Mouse (Mus musculus): ENCODE measurements at regions not wholly inside any gene's neighbourhood (a gene's known extent, or its start where the extent isn't known, plus 50 kb on each side); places are given as distances from the start of the nearest gene placed in this dataset.

- H3K4me2 ChIP-seq (ENCODE audit: low read depth, low read length): no peak overlapping the region
- no peak for ATAC-seq (replicated peaks; ENCODE audit: insufficient number of reproducible peaks, low FRiP score, low TSS enrichment, low read depth)
- H3K4me3 ChIP-seq (ENCODE audit: low read depth, low read length): no peak overlapping the region
- no peaks in the 10 kb centered on the region for H3K27me3 ChIP-seq (ENCODE audit: control insufficient read depth, insufficient read depth, low read length)
- no peaks in the 10 kb centered on the region for H3K4me1 ChIP-seq (ENCODE audit: control insufficient read depth, insufficient read depth, low read length)
- 79% methylated on average over 6 of the region's 6 CpGs for WGBS
- no peak overlapping the region for H3K27ac ChIP-seq (replicated peaks; ENCODE audit: low read depth, low read length)
- DNase-seq (ENCODE audit: low spot score): no peak
- H3K9me3 ChIP-seq (replicated peaks; ENCODE audit: control insufficient read depth, low read length): no peaks in the 10 kb centered on the region
- H3K36me3 ChIP-seq (replicated peaks; ENCODE audit: control insufficient read depth, insufficient read depth, low read depth, low read length): no peaks in the 10 kb centered on the region
- H3K9ac ChIP-seq (replicated peaks; ENCODE audit: low read length): no peak overlapping the region
Measured at GRCm38 (mm10) chr7:135791953-135792690, 76.0 kb upstream of the Mki67 start.

GRCm38 (mm10) chr7:135792918-135793317, 76.8 kb upstream of the Mki67 start:
- ATAC-seq (replicated peaks; ENCODE audit: insufficient number of reproducible peaks, low FRiP score, low TSS enrichment, low read depth): no peak
- 34% methylated on average over 8 of the region's 8 CpGs for WGBS
- no peaks in the 10 kb centered on the region for H3K36me3 ChIP-seq (replicated peaks; ENCODE audit: control insufficient read depth, insufficient read depth, low read depth, low read length)

GRCm38 (mm10) chr7:135794238-135794637, 78.1 kb upstream of the Mki67 start:
- no peaks in the 10 kb centered on the region for H3K9me3 ChIP-seq (replicated peaks; ENCODE audit: control insufficient read depth, low read length)
- no peak overlapping the region for H3K4me2 ChIP-seq (ENCODE audit: low read depth, low read length)
- DNase-seq (ENCODE audit: low spot score) (no peak), ATAC-seq (replicated peaks; ENCODE audit: insufficient number of reproducible peaks, low FRiP score, low TSS enrichment, low read depth) (no peak)
- no peaks in the 10 kb centered on the region for H3K4me1 ChIP-seq (ENCODE audit: control insufficient read depth, insufficient read depth, low read length)
- no peak overlapping the region for H3K9ac ChIP-seq (replicated peaks; ENCODE audit: low read length)
- H3K36me3 ChIP-seq (replicated peaks; ENCODE audit: control insufficient read depth, insufficient read depth, low read depth, low read length): no peaks in the 10 kb centered on the region
- 42% methylated on average over 7 of the region's 7 CpGs for WGBS
- no peaks in the 10 kb centered on the region for H3K27me3 ChIP-seq (ENCODE audit: control insufficient read depth, insufficient read depth, low read length)
- H3K4me3 ChIP-seq (ENCODE audit: low read depth, low read length): no peak overlapping the region
- H3K27ac ChIP-seq (replicated peaks; ENCODE audit: low read depth, low read length): no peak overlapping the region

More at GRCm38 (mm10) chr7:135792918-135793317, 76.8 kb upstream of the Mki67 start:
- Histone ChIP-seq H3K27ac (replicated peaks; ENCODE audit: low read depth, low read length) (no peak overlapping the region), H3K9ac (replicated peaks; ENCODE audit: low read length) (no peak overlapping the region), H3K9me3 (replicated peaks; ENCODE audit: control insufficient read depth, low read length) (no peaks in the 10 kb centered on the region), H3K27me3 (ENCODE audit: control insufficient read depth, insufficient read depth, low read length) (no peaks in the 10 kb centered on the region), H3K4me3 (ENCODE audit: low read depth, low read length) (no peak overlapping the region), H3K4me2 (ENCODE audit: low read depth, low read length) (no peak overlapping the region), H3K4me1 (ENCODE audit: control insufficient read depth, insufficient read depth, low read length) (no peaks in the 10 kb centered on the region)
- peak; percentile 67 for DNase-seq (ENCODE audit: low spot score)

GRCm38 (mm10) chr7:135794679-135795078, 78.5 kb upstream of the Mki67 start:
- Histone ChIP-seq H3K4me3 (ENCODE audit: low read depth, low read length) (no peak overlapping the region), H3K27ac (replicated peaks; ENCODE audit: low read depth, low read length) (no peak overlapping the region), H3K4me2 (ENCODE audit: low read depth, low read length) (no peak overlapping the region), H3K4me1 (ENCODE audit: control insufficient read depth, insufficient read depth, low read length) (no peaks in the 10 kb centered on the region), H3K36me3 (replicated peaks; ENCODE audit: control insufficient read depth, insufficient read depth, low read depth, low read length) (no peaks in the 10 kb centered on the region), H3K27me3 (ENCODE audit: control insufficient read depth, insufficient read depth, low read length) (no peaks in the 10 kb centered on the region), H3K9me3 (replicated peaks; ENCODE audit: control insufficient read depth, low read length) (no peaks in the 10 kb centered on the region), H3K9ac (replicated peaks; ENCODE audit: low read length) (no peak overlapping the region)
- DNase-seq (ENCODE audit: low spot score) (no peak), ATAC-seq (replicated peaks; ENCODE audit: insufficient number of reproducible peaks, low FRiP score, low TSS enrichment, low read depth) (no peak)
- 44% methylated on average over 2 of the region's 2 CpGs for WGBS

GRCm38 (mm10) chr7:135798441-135798840, 82.3 kb upstream of the Mki67 start:
- H3K27me3 ChIP-seq (ENCODE audit: control insufficient read depth, insufficient read depth, low read length): no peaks in the 10 kb centered on the region
- no peaks in the 10 kb centered on the region for H3K9me3 ChIP-seq (replicated peaks; ENCODE audit: control insufficient read depth, low read length)
- ATAC-seq (replicated peaks; ENCODE audit: insufficient number of reproducible peaks, low FRiP score, low TSS enrichment, low read depth) (no peak), DNase-seq (ENCODE audit: low spot score) (no peak)
- H3K4me2 ChIP-seq (ENCODE audit: low read depth, low read length): no peak overlapping the region
- no peak overlapping the region for H3K9ac ChIP-seq (replicated peaks; ENCODE audit: low read length)
- WGBS: 67% methylated on average over 2 of the region's 2 CpGs
- H3K4me1 ChIP-seq (ENCODE audit: control insufficient read depth, insufficient read depth, low read length): no peaks in the 10 kb centered on the region
- no peak overlapping the region for H3K4me3 ChIP-seq (ENCODE audit: low read depth, low read length)
- H3K27ac ChIP-seq (replicated peaks; ENCODE audit: low read depth, low read length): no peak overlapping the region
- H3K36me3 ChIP-seq (replicated peaks; ENCODE audit: control insufficient read depth, insufficient read depth, low read depth, low read length): no peaks in the 10 kb centered on the region

GRCm38 (mm10) chr7:135802598-135803121, 86.5 kb upstream of the Mki67 start:
- no peaks in the 10 kb centered on the region for H3K4me1 ChIP-seq (ENCODE audit: control insufficient read depth, insufficient read depth, low read length)
- H3K36me3 ChIP-seq (replicated peaks; ENCODE audit: control insufficient read depth, insufficient read depth, low read depth, low read length): no peaks in the 10 kb centered on the region
- no peaks in the 10 kb centered on the region for H3K9me3 ChIP-seq (replicated peaks; ENCODE audit: control insufficient read depth, low read length)
- H3K9ac ChIP-seq (replicated peaks; ENCODE audit: low read length): no peak overlapping the region
- 85% methylated on average over 15 of the region's 15 CpGs for WGBS
- DNase-seq (ENCODE audit: low spot score): no peak
- no peak overlapping the region for H3K27ac ChIP-seq (replicated peaks; ENCODE audit: low read depth, low read length)
- ATAC-seq (replicated peaks; ENCODE audit: insufficient number of reproducible peaks, low FRiP score, low TSS enrichment, low read depth): no peak
- no peak overlapping the region for H3K4me3 ChIP-seq (ENCODE audit: low read depth, low read length)
- H3K27me3 ChIP-seq (ENCODE audit: control insufficient read depth, insufficient read depth, low read length): no peaks in the 10 kb centered on the region
- no peak overlapping the region for H3K4me2 ChIP-seq (ENCODE audit: low read depth, low read length)

- no peaks in the 10 kb centered on the region for H3K4me1 ChIP-seq (ENCODE audit: control insufficient read depth, insufficient read depth, low read length)
- 48% methylated on average over 7 of the region's 7 CpGs for WGBS
- no peaks in the 10 kb centered on the region for H3K27me3 ChIP-seq (ENCODE audit: control insufficient read depth, insufficient read depth, low read length)
- H3K9ac ChIP-seq (replicated peaks; ENCODE audit: low read length): no peak overlapping the region
- ATAC-seq (replicated peaks; ENCODE audit: insufficient number of reproducible peaks, low FRiP score, low TSS enrichment, low read depth): no peak
- H3K4me2 ChIP-seq (ENCODE audit: low read depth, low read length): no peak overlapping the region
- no peaks in the 10 kb centered on the region for H3K9me3 ChIP-seq (replicated peaks; ENCODE audit: control insufficient read depth, low read length)
- no peak for DNase-seq (ENCODE audit: low spot score)
- H3K36me3 ChIP-seq (replicated peaks; ENCODE audit: control insufficient read depth, insufficient read depth, low read depth, low read length): no peaks in the 10 kb centered on the region
- H3K4me3 ChIP-seq (ENCODE audit: low read depth, low read length): no peak overlapping the region
- H3K27ac ChIP-seq (replicated peaks; ENCODE audit: low read depth, low read length): no peak overlapping the region
Measured at GRCm38 (mm10) chr7:135804730-135805129, 88.6 kb upstream of the Mki67 start.

- H3K9me3 ChIP-seq (replicated peaks; ENCODE audit: control insufficient read depth, low read length): no peaks in the 10 kb centered on the region
- no peak for DNase-seq (ENCODE audit: low spot score)
- WGBS: 83% methylated on average over 8 of the region's 8 CpGs
Measured at GRCm38 (mm10) chr7:135806139-135806538, 90.0 kb upstream of the Mki67 start.

More at GRCm38 (mm10) chr7:135806139-135806538, 90.0 kb upstream of the Mki67 start:
- ATAC-seq (replicated peaks; ENCODE audit: insufficient number of reproducible peaks, low FRiP score, low TSS enrichment, low read depth): no peak
- Histone ChIP-seq H3K4me2 (ENCODE audit: low read depth, low read length) (no peak overlapping the region), H3K4me1 (ENCODE audit: control insufficient read depth, insufficient read depth, low read length) (no peaks in the 10 kb centered on the region), H3K9ac (replicated peaks; ENCODE audit: low read length) (no peak overlapping the region), H3K27ac (replicated peaks; ENCODE audit: low read depth, low read length) (no peak overlapping the region), H3K4me3 (ENCODE audit: low read depth, low read length) (no peak overlapping the region), H3K27me3 (ENCODE audit: control insufficient read depth, insufficient read depth, low read length) (no peaks in the 10 kb centered on the region), H3K36me3 (replicated peaks; ENCODE audit: control insufficient read depth, insufficient read depth, low read depth, low read length) (no peaks in the 10 kb centered on the region)

All from embryonic facial prominence, embryonic 11.5 days (tissue).